ENCODE assay signal across 23 mouse cellular contexts in genomic region chr19:10871328-10871961, GRCm38 (mm10). TPM values are rescaled to one million over a fixed set of nuclear protein-coding genes. Genes with fewer than 3 reads are reported as not detected.
DNase-seq lines count a peak whose midpoint lies in the region; ATAC-seq and TF ChIP-seq lines count a peak whose summit lies in the region.
"Had no signal": no experiment of that assay in that cellular context is flagged by ENCODE, and none has a peak within 500 bp of the region (broad histone marks: within the 10 kb centered on the region; RNA-seq: fewer than 3 reads in every experiment).

No protein-coding gene starts in this region.

- TF ChIP-seq CTCF in kidney, adult 2 months (conservative IDR thresholded peaks at IDR 0.05; ENCODE audit: insufficient read depth, insufficient read length, low read depth, low read length), result no peak
- no peak for TF ChIP-seq CTCF in thymus, adult 2 months (IDR thresholded peaks at IDR 0.05; ENCODE audit: borderline replicate concordance, control insufficient read depth, extremely low read depth, insufficient read depth, low read length, poor library complexity)

- peak; percentile 40; the same call in 1 of the 2 replicates for ATAC-seq in kidney, embryonic 15.5 days (replicated peaks; ENCODE audit: low FRiP score)
- ATAC-seq: forebrain, embryonic 15.5 days; intestine, embryonic 15.5 days had no signal

- H3K4me3 ChIP-seq in kidney, embryonic 15.5 days (replicated peaks), result no peak overlapping the region
- H3K4me3 ChIP-seq in kidney, adult 2 months (ENCODE audit: insufficient read depth, low read depth, low read length), result no peak overlapping the region
- H3K4me3 ChIP-seq in thymus, adult 2 months (ENCODE audit: control insufficient read depth, insufficient read depth, low read length), result no peak overlapping the region
- H3K4me3 ChIP-seq: forebrain, embryonic 15.5 days; heart, embryonic 13.5 days; hindbrain, embryonic 15.5 days; intestine, embryonic 15.5 days; limb, embryonic 13.5 days; myocyte had no signal

- no peaks in the 10 kb centered on the region for H3K9me3 ChIP-seq in kidney, embryonic 15.5 days (replicated peaks)
- H3K9me3 ChIP-seq: forebrain, embryonic 15.5 days; heart, embryonic 13.5 days; hindbrain, embryonic 15.5 days; intestine, embryonic 15.5 days; limb, embryonic 13.5 days had no signal

- TF ChIP-seq POLR2A in kidney, adult 2 months (IDR thresholded peaks at IDR 0.05; ENCODE audit: low read depth, low read length), result no peak
- TF ChIP-seq POLR2A in thymus, adult 2 months (IDR thresholded peaks at IDR 0.05; ENCODE audit: control insufficient read depth, extremely low read depth, insufficient read depth, low read length, poor library complexity), result no peak

- peaks cover 42% of the 10 kb centered on the region for H3K36me3 ChIP-seq in kidney, embryonic 15.5 days
- peaks cover 4% of the 10 kb centered on the region for H3K36me3 ChIP-seq in kidney, adult 2 months (ENCODE audit: control insufficient read depth, insufficient read depth, low read length)
- H3K36me3 ChIP-seq in thymus, adult 2 months (ENCODE audit: control insufficient read depth, insufficient read depth, low read length), result peaks cover 8% of the 10 kb centered on the region; the same call in 1 of the 2 replicates

- H3K27ac ChIP-seq in kidney, embryonic 15.5 days, result peak overlapping the region; percentile 93
- H3K27ac ChIP-seq in kidney, adult 2 months (ENCODE audit: insufficient read depth, low read depth, low read length), result no peak overlapping the region
- H3K27ac ChIP-seq in thymus, adult 2 months (ENCODE audit: control insufficient read depth, insufficient read depth, low read length), result no peak overlapping the region
- H3K27ac ChIP-seq: forebrain, embryonic 15.5 days; intestine, embryonic 15.5 days; liver, embryonic 14.5 days had no signal

- no peaks in the 10 kb centered on the region for H3K27me3 ChIP-seq in kidney, embryonic 15.5 days
- no peaks in the 10 kb centered on the region for H3K27me3 ChIP-seq in kidney, adult 2 months (replicated peaks; ENCODE audit: control insufficient read depth, insufficient read depth, low read length)
- H3K27me3 ChIP-seq in thymus, adult 2 months (ENCODE audit: control insufficient read depth, insufficient read depth, low read length), result peaks cover 4% of the 10 kb centered on the region; the same call in 1 of the 2 replicates
- H3K27me3 ChIP-seq: forebrain, embryonic 15.5 days; heart, embryonic 13.5 days; hindbrain, embryonic 15.5 days; intestine, embryonic 15.5 days; limb, embryonic 13.5 days had no signal

- H3K4me1 ChIP-seq in kidney, embryonic 15.5 days, result peaks cover 32% of the 10 kb centered on the region
- peaks cover 4% of the 10 kb centered on the region; the same call in 1 of the 2 replicates for H3K4me1 ChIP-seq in kidney, adult 2 months (ENCODE audit: control insufficient read depth, insufficient read depth, low read length)
- peaks cover 9% of the 10 kb centered on the region; the same call in 1 of the 2 replicates for H3K4me1 ChIP-seq in thymus, adult 2 months (replicated peaks; ENCODE audit: control insufficient read depth, insufficient read depth, low read length)

- DNase-seq in cerebellum, adult 9-11 months, result peak; percentile 67
- no peak for DNase-seq in cerebellum, postnatal 10 days
- no peak for DNase-seq in kidney, adult 2 months
- DNase-seq in urinary bladder, postnatal 14 days (ENCODE audit: low spot score), result peak; percentile 54
- DNase-seq in urinary bladder, adult 2 months (ENCODE audit: low spot score), result no peak
- DNase-seq in thymus, adult 2 months, result no peak
- DNase-seq: embryo, embryonic 11 days; gastrocnemius, postnatal 14 days; heart, adult 18-20 months; lung, postnatal 14 days; midbrain, embryonic 14.5 days; spleen, adult 18-20 months; thymus, postnatal 14 days had no signal

- 73% methylated on average over 14 of the region's 14 CpGs for WGBS in kidney, embryonic 15.5 days
- WGBS in kidney, adult 2 months, result 68% methylated on average over 14 of the region's 14 CpGs
- 94% methylated on average over 14 of the region's 14 CpGs for WGBS in thymus, adult 2 months

- no peak overlapping the region for H3K4me2 ChIP-seq in kidney, embryonic 15.5 days
- H3K4me2 ChIP-seq: forebrain, embryonic 15.5 days; heart, embryonic 13.5 days; hindbrain, embryonic 15.5 days; intestine, embryonic 15.5 days had no signal

- no peak overlapping the region for H3K9ac ChIP-seq in kidney, embryonic 15.5 days
- H3K9ac ChIP-seq: forebrain, embryonic 15.5 days; heart, embryonic 13.5 days; hindbrain, embryonic 15.5 days; intestine, embryonic 15.5 days; liver, embryonic 14.5 days had no signal

RNA-seq across cellular contexts. Expression of gene Tmem132a, which starts 1.7 kb away (rescaled TPM):
- 77.5 and 89.7 TPM in 2 replicates for polyA plus RNA-seq in kidney, embryonic 15.5 days (2015; fragmentation: Nextera tagmentation; extraction: Ambion mirVana)
- polyA plus RNA-seq in kidney, adult 2 months (2012; rRNA removed), result 12.1 and 15.8 TPM in 2 replicates
- polyA plus RNA-seq in urinary bladder, adult 2 months (2012; rRNA removed), result 14.7 and 16.5 TPM in 2 replicates
- 10.4 and 11.0 TPM in 2 replicates for polyA plus RNA-seq in thymus, adult 2 months (2012; rRNA removed)

RNA-seq across cellular contexts. Expression of gene Tmem109, which starts 10.4 kb away (rescaled TPM):
- polyA plus RNA-seq in kidney, embryonic 15.5 days (2015; fragmentation: Nextera tagmentation; extraction: Ambion mirVana), result 93.6 and 105 TPM in 2 replicates
- 101 and 124 TPM in 2 replicates for polyA plus RNA-seq in kidney, adult 2 months (2012; rRNA removed)
- 132 and 133 TPM in 2 replicates for polyA plus RNA-seq in urinary bladder, adult 2 months (2012; rRNA removed)
- polyA plus RNA-seq in thymus, adult 2 months (2012; rRNA removed), result 64.9 and 71.8 TPM in 2 replicates

RNA-seq across cellular contexts. Expression of gene Prpf19, which starts 23.6 kb away (rescaled TPM):
- 48.1 and 49.4 TPM in 2 replicates for polyA plus RNA-seq in kidney, embryonic 15.5 days (2015; fragmentation: Nextera tagmentation; extraction: Ambion mirVana)
- polyA plus RNA-seq in kidney, adult 2 months (2012; rRNA removed), result 175 and 188 TPM in 2 replicates
- 102 and 133 TPM in 2 replicates for polyA plus RNA-seq in urinary bladder, adult 2 months (2012; rRNA removed)
- 349 and 357 TPM in 2 replicates for polyA plus RNA-seq in thymus, adult 2 months (2012; rRNA removed)

RNA-seq across cellular contexts. Expression of gene Slc15a3, which starts 31.9 kb away (rescaled TPM):
- polyA plus RNA-seq in kidney, embryonic 15.5 days (2015; fragmentation: Nextera tagmentation; extraction: Ambion mirVana), result 0.31 and 0.39 TPM in 2 replicates
- 6.2 and 6.7 TPM in 2 replicates for polyA plus RNA-seq in kidney, adult 2 months (2012; rRNA removed)
- 0.99 and 1.7 TPM in 2 replicates for polyA plus RNA-seq in urinary bladder, adult 2 months (2012; rRNA removed)
- 26.1 and 29.7 TPM in 2 replicates for polyA plus RNA-seq in thymus, adult 2 months (2012; rRNA removed)

RNA-seq across cellular contexts. Expression of gene Cd6, which starts 41.6 kb away (rescaled TPM):
- polyA plus RNA-seq in kidney, embryonic 15.5 days (2015; fragmentation: Nextera tagmentation; extraction: Ambion mirVana), result 0.26 TPM in 1 of 2 replicates, not detected in the other
- polyA plus RNA-seq in kidney, adult 2 months (2012; rRNA removed), result 0.30 and 3.1 TPM in 2 replicates
- 0.39 and 0.50 TPM in 2 replicates for polyA plus RNA-seq in urinary bladder, adult 2 months (2012; rRNA removed)
- polyA plus RNA-seq in thymus, adult 2 months (2012; rRNA removed), result 317 and 321 TPM in 2 replicates
- polyA plus RNA-seq: brain, embryonic 14.5 days; forebrain, embryonic 15.5 days; limb, embryonic 13.5 days; liver, embryonic 14.5 days; midbrain, embryonic 14.5 days; myocyte; neural tube, embryonic 14.5 days had no signal

Comparison
In these comparisons a context has a peak if more than half of its experiments do, and no peak if none do; other contexts are left out.
1. DNase-seq: peak in cerebellum, adult 9-11 months (single experiment) and urinary bladder, postnatal 14 days (single experiment); none in cerebellum, postnatal 10 days (0 of 2), kidney, adult 2 months (single experiment), urinary bladder, adult 2 months (single experiment) and thymus, adult 2 months (single experiment).